Mouse (Mus musculus) lung, postnatal 36 days (tissue): ENCODE measurements at regions not wholly inside any gene's neighbourhood (a gene's known extent, or its start where the extent isn't known, plus 50 kb on each side); places are given as distances from the start of the nearest gene placed in this dataset.
A peak's percentile ranks its signal among the peaks of the same experiment; 100 is the strongest.

Experiments
- DNase-seq: peaks from one replicate; pipeline ENCODE4 v3.0.0; 2022; ENCODE audit warnings: mixed read lengths

GRCm38 (mm10) chr4:54460596-54460995 is 484.3 kb upstream of the Zfp462 start:
- no peak for DNase-seq

- DNase-seq: no peak
Measured at GRCm38 (mm10) chr4:54469176-54469575, 475.7 kb upstream of the Zfp462 start.

- DNase-seq: peak; percentile 34
Measured at GRCm38 (mm10) chr4:54470022-54471008, 474.5 kb upstream of the Zfp462 start.

- no peak for DNase-seq
Measured at GRCm38 (mm10) chr4:54471009-54471408, 473.8 kb upstream of the Zfp462 start.

GRCm38 (mm10) chr4:54481766-54482165 is 463.1 kb upstream of the Zfp462 start:
- DNase-seq: no peak

GRCm38 (mm10) chr4:54493074-54493473 is 451.8 kb upstream of the Zfp462 start:
- DNase-seq: peak; percentile 7

GRCm38 (mm10) chr4:54497312-54497994 is 447.4 kb upstream of the Zfp462 start:
- no peak for DNase-seq

GRCm38 (mm10) chr4:54515934-54516333 is 428.9 kb upstream of the Zfp462 start:
- no peak for DNase-seq

GRCm38 (mm10) chr4:54523283-54523682 is 421.6 kb upstream of the Zfp462 start:
- DNase-seq: no peak

- no peak for DNase-seq
Measured at GRCm38 (mm10) chr4:54526003-54526586, 418.8 kb upstream of the Zfp462 start.

GRCm38 (mm10) chr4:54527660-54528059 is 417.2 kb upstream of the Zfp462 start:
- DNase-seq: peak; percentile 72

- DNase-seq: no peak
Measured at GRCm38 (mm10) chr4:54531739-54532138, 413.1 kb upstream of the Zfp462 start.

- no peak for DNase-seq
Measured at GRCm38 (mm10) chr4:54533846-54534245, 411.0 kb upstream of the Zfp462 start.

- no peak for DNase-seq
Measured at GRCm38 (mm10) chr4:54552864-54553618, 391.8 kb upstream of the Zfp462 start.

GRCm38 (mm10) chr4:54563075-54563474 is 381.8 kb upstream of the Zfp462 start:
- DNase-seq: peak; percentile 10

- no peak for DNase-seq
Measured at GRCm38 (mm10) chr4:54573185-54573584, 371.7 kb upstream of the Zfp462 start.

- peak; percentile 51 for DNase-seq
Measured at GRCm38 (mm10) chr4:54587197-54587596, 357.7 kb upstream of the Zfp462 start.

- peak; percentile 8 for DNase-seq
Measured at GRCm38 (mm10) chr4:54588704-54589103, 356.1 kb upstream of the Zfp462 start.

GRCm38 (mm10) chr4:54601671-54602512 is 343.0 kb upstream of the Zfp462 start:
- no peak for DNase-seq

- no peak for DNase-seq
Measured at GRCm38 (mm10) chr4:54602513-54603205, 342.2 kb upstream of the Zfp462 start.

GRCm38 (mm10) chr4:54610101-54610500 is 334.7 kb upstream of the Zfp462 start:
- DNase-seq: no peak
